Mouse (Mus musculus): Measurements from ENCODE around the gene Grk4. TPM values are rescaled to one million over a fixed set of nuclear protein-coding genes. Genes with fewer than 3 reads are reported as not detected.
"Not testable (repeated sequence)": the region's sequence is repeated elsewhere in the genome, so short reads cannot be mapped to it uniquely, and the experiment has no call there.

Gene Grk4
- total RNA-seq, 2 experiments from 2014 or later = 1.1 to 1.2 TPM

GRCm38 (mm10) chr5:34695521-34695920 is 35.3 kb downstream of the Grk4 start:
- ATAC-seq (replicated peaks; ENCODE audit: poor library complexity) = peak; percentile 96

DNA sequence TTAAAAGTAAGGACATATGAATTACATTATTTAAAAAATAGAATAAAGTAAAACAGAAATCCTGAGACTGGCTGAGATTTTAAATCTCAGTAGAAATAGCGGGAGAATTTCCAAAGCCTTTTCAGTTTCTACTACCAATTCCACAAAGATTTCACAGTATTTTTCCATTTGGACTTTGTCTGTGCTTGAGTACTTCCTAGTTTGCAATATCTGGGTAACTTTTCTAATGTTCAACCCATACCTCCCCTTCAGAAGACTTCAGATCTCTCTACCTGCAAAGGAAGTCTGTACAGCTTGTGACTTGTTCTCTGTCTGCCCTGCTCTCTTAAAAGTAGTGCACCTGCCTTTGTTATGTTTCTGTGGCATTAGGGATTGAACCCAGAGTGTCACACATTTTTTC is 48.3 kb downstream of the Grk4 start:
- ATAC-seq (replicated peaks; ENCODE audit: poor library complexity) = no peak

DNA sequence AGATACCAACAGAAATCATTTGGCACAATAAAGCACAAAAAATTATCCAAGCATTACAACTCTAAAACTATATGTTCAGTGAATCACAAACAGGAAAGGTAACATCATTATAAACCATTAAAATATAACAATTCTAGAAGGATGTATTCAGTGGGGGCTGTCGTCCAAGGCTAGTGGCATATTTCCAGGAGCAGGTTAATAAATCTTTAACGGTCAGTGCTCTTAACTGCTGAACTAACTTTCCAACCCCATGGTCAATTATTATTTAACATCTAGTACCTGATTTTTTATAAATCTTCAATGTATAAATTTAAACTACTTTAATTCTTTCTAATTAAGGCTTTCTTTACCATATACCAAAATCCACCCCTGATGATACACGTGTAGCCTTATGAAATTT is 54.2 kb downstream of the Grk4 start:
- not testable (repeated sequence) for ATAC-seq (replicated peaks; ENCODE audit: poor library complexity)

DNA sequence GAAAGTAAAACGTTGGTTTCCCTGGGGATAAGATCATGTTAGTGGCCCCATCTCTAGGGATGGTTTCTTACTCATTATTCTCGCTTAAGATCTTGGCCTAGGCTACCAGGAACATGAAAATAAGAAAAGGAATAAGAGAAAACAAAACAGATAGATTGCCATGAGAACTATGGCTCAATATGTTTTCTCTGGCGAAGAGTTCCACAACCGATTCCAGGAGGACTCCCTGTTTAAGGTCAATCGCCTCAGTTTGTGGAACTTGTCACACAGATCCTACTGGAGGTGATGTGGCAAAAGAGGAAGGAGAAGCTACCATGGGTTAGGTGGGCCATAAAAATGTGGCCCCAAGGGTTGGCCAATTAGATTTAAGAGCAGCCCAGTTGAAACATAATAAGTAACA is 54.6 kb downstream of the Grk4 start:
- no peak for ATAC-seq (replicated peaks; ENCODE audit: poor library complexity)

DNA sequence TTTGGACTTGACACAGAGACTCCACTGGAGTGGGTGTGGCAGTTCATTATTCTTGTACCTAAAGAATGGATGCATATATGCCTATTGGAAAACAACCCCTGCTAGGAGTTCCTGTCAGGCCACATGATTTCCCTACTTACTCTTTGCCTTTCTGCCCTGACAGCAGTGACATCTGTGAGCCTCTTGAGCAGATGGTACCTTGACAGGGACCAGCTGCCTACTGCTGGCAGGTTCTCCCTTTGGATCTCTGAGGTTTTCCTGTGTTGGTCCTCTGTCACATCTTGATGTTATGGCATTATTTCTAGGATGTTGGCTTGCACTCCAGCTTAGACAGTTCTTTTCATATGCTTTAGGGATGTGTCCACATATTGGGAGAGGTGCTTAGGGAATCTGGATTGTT is 69.0 kb downstream of the Grk4 start:
- ATAC-seq (replicated peaks; ENCODE audit: poor library complexity) = no peak

DNA sequence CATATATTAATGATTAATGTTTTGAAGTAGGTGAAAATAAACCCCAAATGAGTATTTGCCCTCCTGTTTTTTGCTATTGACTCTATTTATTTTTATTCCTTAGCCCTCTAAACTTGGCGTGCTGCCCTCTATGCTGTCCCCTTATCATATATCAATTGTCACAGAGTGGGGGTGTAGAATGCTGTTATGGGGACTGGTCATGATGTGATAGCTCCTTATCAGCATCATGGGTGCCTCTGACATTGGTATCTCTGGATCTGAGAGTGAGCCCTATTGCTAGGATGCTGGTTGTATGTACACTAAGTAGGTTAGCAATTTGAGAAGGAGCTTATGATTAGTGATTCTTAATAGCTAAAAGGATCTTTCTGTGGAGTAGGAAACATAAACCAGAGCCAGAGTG is 70.1 kb downstream of the Grk4 start:
- ATAC-seq (replicated peaks; ENCODE audit: poor library complexity) = peak; percentile 50

GRCm38 (mm10) chr5:34751477-34751876 is 91.3 kb downstream of the Grk4 start:
- peak; percentile 64 for ATAC-seq (replicated peaks; ENCODE audit: poor library complexity)

GRCm38 (mm10) chr5:34758762-34759161 is 98.6 kb downstream of the Grk4 start:
- ATAC-seq (replicated peaks; ENCODE audit: poor library complexity) = no peak

- no peak for ATAC-seq (replicated peaks; ENCODE audit: poor library complexity)
Observed at GRCm38 (mm10) chr5:34760850-34761508, 100.8 kb downstream of the Grk4 start.

GRCm38 (mm10) chr5:34761509-34761908 is 101.3 kb downstream of the Grk4 start, which contains the start of gene Htt:
Gene Htt (plus strand): TSS chr5:34761740.
- peak; percentile 95 for ATAC-seq (replicated peaks; ENCODE audit: poor library complexity)

- peak; percentile 49 for ATAC-seq (replicated peaks; ENCODE audit: poor library complexity)
Observed at GRCm38 (mm10) chr5:34761934-34762611, 101.9 kb downstream of the Grk4 start.

DNA sequence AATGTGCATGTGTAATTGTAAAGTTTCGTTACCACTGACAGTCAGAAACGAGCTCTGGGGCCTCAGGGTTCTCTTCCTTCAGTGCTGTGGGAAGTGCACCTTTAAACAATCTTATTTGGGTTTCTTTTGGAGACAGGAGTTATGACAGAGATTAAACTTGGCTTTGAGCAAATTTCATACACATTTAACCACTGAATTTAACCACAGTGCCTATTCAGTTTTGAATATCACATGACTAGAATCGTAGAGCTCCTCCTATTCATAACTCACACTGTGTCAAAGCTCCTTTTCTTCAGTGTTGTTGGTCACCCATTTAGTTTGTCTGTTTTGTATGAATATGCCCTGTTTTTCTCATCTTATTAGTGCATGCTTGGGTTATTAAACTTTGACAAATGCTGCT is 111.6 kb downstream of the Grk4 start:
- ATAC-seq (replicated peaks; ENCODE audit: poor library complexity) = 0 out of 2 replicates have a peak, but pooled peaks have one; percentile 9

DNA sequence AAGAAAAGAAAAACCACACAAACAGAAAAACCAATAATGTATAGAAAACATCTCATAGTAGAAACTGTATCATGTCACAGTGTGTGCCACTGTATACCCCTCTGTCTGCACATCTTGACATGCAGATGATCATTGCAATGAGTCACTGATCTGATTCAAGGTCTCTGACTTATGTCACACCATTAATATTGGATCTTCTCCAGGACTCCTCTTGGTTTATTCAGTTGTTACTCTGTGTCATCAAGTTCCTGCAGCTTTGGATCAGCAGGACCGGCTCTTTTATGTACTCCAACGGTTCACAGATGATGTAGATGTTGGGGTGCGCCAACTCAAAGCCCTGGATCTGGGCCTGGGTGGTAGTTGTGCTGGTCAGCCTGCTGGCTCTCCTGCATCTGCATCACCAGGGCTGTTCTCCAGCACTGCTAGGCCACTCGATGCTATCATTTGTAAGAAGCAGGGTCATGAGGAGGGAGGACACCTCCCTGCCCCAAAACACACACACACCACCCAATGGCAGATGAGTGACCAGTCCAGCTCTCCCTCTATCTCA is 112.6 kb downstream of the Grk4 start:
- no peak for ATAC-seq (replicated peaks; ENCODE audit: poor library complexity)

DNA sequence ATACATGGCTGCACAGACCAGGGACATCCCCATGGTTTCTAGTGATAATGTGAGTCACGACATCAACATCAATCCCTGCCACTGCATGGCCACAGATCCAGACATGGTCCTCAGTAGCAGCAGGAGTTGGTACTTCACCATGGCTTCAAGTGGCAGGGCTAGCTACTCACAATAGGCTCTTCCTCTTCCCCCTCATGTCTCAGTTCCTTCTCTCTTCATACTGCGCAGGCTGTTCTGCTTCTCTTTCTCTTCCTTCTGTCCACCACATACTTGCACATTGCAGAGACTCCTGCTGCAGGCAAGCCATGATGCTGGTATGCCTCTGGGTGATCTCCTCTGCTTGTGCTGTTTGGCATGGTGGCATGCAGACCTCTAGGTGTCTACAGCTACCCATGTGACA is 113.2 kb downstream of the Grk4 start:
- ATAC-seq (replicated peaks; ENCODE audit: poor library complexity) = peak; percentile 54; the same call in 1 of the 2 replicates

DNA sequence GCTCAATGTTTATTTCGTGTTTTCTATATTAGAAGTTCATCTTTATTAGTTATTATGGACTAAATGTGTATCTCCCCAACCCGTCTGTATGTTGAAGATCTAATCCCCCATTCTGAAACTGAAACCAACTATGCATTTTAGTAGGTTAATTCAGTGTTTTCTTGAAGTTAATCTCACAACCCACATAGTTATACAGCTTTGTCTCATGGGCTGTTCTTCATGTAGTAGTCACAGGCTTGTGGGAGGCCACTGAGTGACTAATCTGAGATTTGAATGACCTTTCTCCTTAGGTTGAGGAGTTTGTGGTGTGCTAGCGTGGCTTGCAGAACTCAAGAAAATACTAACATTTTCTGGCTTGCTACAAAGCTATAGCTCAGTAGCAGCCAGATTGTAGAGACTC is 124.8 kb downstream of the Grk4 start:
- ATAC-seq (replicated peaks; ENCODE audit: poor library complexity) = no peak

DNA sequence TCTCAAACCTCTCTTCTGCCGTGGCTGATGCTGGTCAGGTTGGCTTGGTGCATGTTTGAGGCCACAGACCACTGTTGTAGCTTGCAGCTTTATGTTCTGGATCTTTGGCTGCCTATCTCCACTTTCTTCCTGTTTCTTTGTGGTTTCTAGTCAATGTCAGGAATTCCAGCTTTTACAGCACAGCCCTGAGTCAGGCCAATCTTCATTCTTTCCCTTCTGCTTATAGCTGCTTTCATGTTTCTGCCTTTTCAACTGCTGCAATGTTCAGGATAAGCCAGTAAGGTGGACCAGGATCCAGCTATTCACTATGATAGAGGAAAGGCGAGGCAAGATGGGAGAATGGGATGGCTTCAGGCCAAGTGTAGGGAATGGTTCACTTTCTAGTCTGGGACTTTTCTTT is 131.0 kb downstream of the Grk4 start:
- ATAC-seq (replicated peaks; ENCODE audit: poor library complexity) = no peak

GRCm38 (mm10) chr5:34800292-34800953 is 140.2 kb downstream of the Grk4 start:
- 0 out of 2 replicates have a peak, but pooled peaks have one; percentile 17 for ATAC-seq (replicated peaks; ENCODE audit: poor library complexity)

Other genes starting within 250 kb of the Grk4 start
- gene Tnip2, start 146.4 kb upstream of the Grk4 start, total RNA-seq (2015) = 7.8 and 9.5 TPM in 2 replicates
- 17.6 and 22.2 TPM in 2 replicates for gene Tnip2, start 146.4 kb upstream of the Grk4 start, total RNA-seq (2017)
- gene Sh3bp2, start 134.5 kb upstream of the Grk4 start, total RNA-seq (2015) = 8.6 and 10.0 TPM in 2 replicates
- 21.0 and 23.0 TPM in 2 replicates for gene Sh3bp2, start 134.5 kb upstream of the Grk4 start, total RNA-seq (2017)
- 65.1 and 71.0 TPM in 2 replicates for gene Add1, start 86.7 kb upstream of the Grk4 start, total RNA-seq (2015)
- 83.9 and 97.8 TPM in 2 replicates for gene Add1, start 86.7 kb upstream of the Grk4 start, total RNA-seq (2017)
- gene Mfsd10, start 23.2 kb upstream of the Grk4 start, total RNA-seq (2015) = 195 and 211 TPM in 2 replicates
- gene Mfsd10, start 23.2 kb upstream of the Grk4 start, total RNA-seq (2017) = 116 and 143 TPM in 2 replicates
- 31.0 and 32.9 TPM in 2 replicates for gene Nop14, start 231 bp upstream of the Grk4 start, total RNA-seq (2015)
- gene Nop14, start 231 bp upstream of the Grk4 start, total RNA-seq (2017) = 47.3 and 70.3 TPM in 2 replicates
- 19.0 and 27.3 TPM in 2 replicates for gene Htt, start 101.4 kb downstream of the Grk4 start, total RNA-seq (2015)
- gene Htt, start 101.4 kb downstream of the Grk4 start, total RNA-seq (2017) = 19.6 and 24.4 TPM in 2 replicates
- 0.44 and 0.95 TPM in 2 replicates for gene Msantd1, start 247.6 kb downstream of the Grk4 start, total RNA-seq (2015)
- gene Msantd1, start 247.6 kb downstream of the Grk4 start, total RNA-seq (2017) = 0.08 and 0.30 TPM in 2 replicates

Data from megakaryocyte progenitor cell, adult 5-6 weeks (primary cell).